Mouse (Mus musculus): Measurements from ENCODE around the gene Sept6. TPM values are rescaled to one million over a fixed set of nuclear protein-coding genes. Genes with fewer than 3 reads are reported as not detected.

The Sept6 gene
- total and polyA plus RNA-seq, 2 experiments, result 0.55 to 1.2 TPM

GRCm38 (mm10) chrX:36956674-36957073 is 34.9 kb downstream of the Sept6 start:
- Histone ChIP-seq H3K27ac (replicated peaks; ENCODE audit: insufficient read depth, low read depth, low read length) (no peak overlapping the region), H3K79me2 (ENCODE audit: control insufficient read depth, insufficient read depth, low read length) (no peaks in the 10 kb centered on the region), H3K4me3 (ENCODE audit: insufficient read depth, low read depth, low read length) (no peak overlapping the region), H3K4me1 (ENCODE audit: control insufficient read depth, insufficient read depth, low read length) (no peaks in the 10 kb centered on the region), H3K9ac (ENCODE audit: low read depth, low read length) (no peak overlapping the region), H3K27me3 (ENCODE audit: control insufficient read depth, insufficient read depth, low read length) (no peaks in the 10 kb centered on the region), H3K36me3 (ENCODE audit: control insufficient read depth, insufficient read depth, low read length) (no peaks in the 10 kb centered on the region)
- no peak for DNase-seq (ENCODE audit: extremely low read depth, low read depth, low spot score)
- TF ChIP-seq CTCF (IDR thresholded peaks at IDR 0.05; ENCODE audit: low read depth, low read length), result no peak
- no peak for TF ChIP-seq POLR2A (IDR thresholded peaks at IDR 0.05; ENCODE audit: extremely low read depth, insufficient read depth, low read length)
- WGBS, result 89% methylated on average over 2 of the region's 2 CpGs

GRCm38 (mm10) chrX:36941106-36941505 is 50.5 kb downstream of the Sept6 start:
- H3K27me3 ChIP-seq (ENCODE audit: control insufficient read depth, insufficient read depth, low read length), result no peaks in the 10 kb centered on the region
- no peaks in the 10 kb centered on the region for H3K79me2 ChIP-seq (ENCODE audit: control insufficient read depth, insufficient read depth, low read length)
- no peaks in the 10 kb centered on the region for H3K36me3 ChIP-seq (ENCODE audit: control insufficient read depth, insufficient read depth, low read length)
- DNase-seq (ENCODE audit: extremely low read depth, low read depth, low spot score), result no peak
- WGBS, result 82% methylated on average over 3 of the region's 3 CpGs
- H3K4me1 ChIP-seq (ENCODE audit: control insufficient read depth, insufficient read depth, low read length), result no peaks in the 10 kb centered on the region
- no peak overlapping the region for H3K4me3 ChIP-seq (ENCODE audit: insufficient read depth, low read depth, low read length)
- TF ChIP-seq POLR2A (IDR thresholded peaks at IDR 0.05; ENCODE audit: extremely low read depth, insufficient read depth, low read length) (no peak), CTCF (IDR thresholded peaks at IDR 0.05; ENCODE audit: low read depth, low read length) (no peak)
- H3K9ac ChIP-seq (ENCODE audit: low read depth, low read length), result no peak overlapping the region
- no peak overlapping the region for H3K27ac ChIP-seq (replicated peaks; ENCODE audit: insufficient read depth, low read depth, low read length)

GRCm38 (mm10) chrX:36939806-36940413 is 51.7 kb downstream of the Sept6 start:
- no peaks in the 10 kb centered on the region for H3K79me2 ChIP-seq (ENCODE audit: control insufficient read depth, insufficient read depth, low read length)
- H3K36me3 ChIP-seq (ENCODE audit: control insufficient read depth, insufficient read depth, low read length), result no peaks in the 10 kb centered on the region
- no peaks in the 10 kb centered on the region for H3K27me3 ChIP-seq (ENCODE audit: control insufficient read depth, insufficient read depth, low read length)
- no peak overlapping the region for H3K9ac ChIP-seq (ENCODE audit: low read depth, low read length)
- H3K27ac ChIP-seq (replicated peaks; ENCODE audit: insufficient read depth, low read depth, low read length), result no peak overlapping the region
- peak; percentile 59 for DNase-seq (ENCODE audit: extremely low read depth, low read depth, low spot score)
- H3K4me3 ChIP-seq (ENCODE audit: insufficient read depth, low read depth, low read length), result no peak overlapping the region
- 41% methylated on average over 4 of the region's 4 CpGs for WGBS
- H3K4me1 ChIP-seq (ENCODE audit: control insufficient read depth, insufficient read depth, low read length), result no peaks in the 10 kb centered on the region
- no peak for TF ChIP-seq CTCF (IDR thresholded peaks at IDR 0.05; ENCODE audit: low read depth, low read length)
- TF ChIP-seq POLR2A (IDR thresholded peaks at IDR 0.05; ENCODE audit: extremely low read depth, insufficient read depth, low read length), result no peak

DNA sequence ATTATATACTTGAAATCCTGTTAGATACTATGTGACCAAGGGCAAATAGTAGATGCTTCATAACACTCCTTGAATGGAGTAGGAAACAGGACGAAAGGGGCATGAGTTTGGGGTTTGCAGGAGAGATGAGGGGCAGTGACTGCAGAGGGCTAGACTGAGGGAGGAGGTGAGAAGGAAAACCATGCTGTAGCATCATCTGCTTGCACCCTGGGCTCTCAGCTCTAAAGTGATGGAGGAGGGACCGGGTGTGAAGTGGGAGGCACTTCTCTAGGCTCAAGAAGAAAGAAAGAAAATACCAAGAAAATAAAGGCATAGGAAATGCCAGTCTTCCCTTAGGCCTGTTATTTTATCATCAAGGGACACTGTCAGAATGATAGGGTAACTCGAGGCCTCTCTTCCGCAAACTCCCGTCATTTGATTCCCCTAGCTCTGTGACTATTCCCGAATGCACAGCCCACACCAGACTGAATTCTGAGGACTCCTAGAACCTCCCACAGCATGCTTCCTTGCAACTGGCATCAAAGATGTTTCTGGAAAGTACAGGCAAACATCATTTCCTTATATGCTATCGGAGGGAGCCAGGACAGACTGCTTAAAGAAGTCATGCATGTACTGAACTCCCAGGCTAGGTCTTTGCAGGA is 56.1 kb downstream of the Sept6 start:
- WGBS, result 84% methylated on average over 7 of the region's 7 CpGs
- no peaks in the 10 kb centered on the region for H3K36me3 ChIP-seq (ENCODE audit: control insufficient read depth, insufficient read depth, low read length)
- H3K27me3 ChIP-seq (ENCODE audit: control insufficient read depth, insufficient read depth, low read length), result no peaks in the 10 kb centered on the region
- no peaks in the 10 kb centered on the region for H3K79me2 ChIP-seq (ENCODE audit: control insufficient read depth, insufficient read depth, low read length)
- H3K4me1 ChIP-seq (ENCODE audit: control insufficient read depth, insufficient read depth, low read length), result no peaks in the 10 kb centered on the region
- TF ChIP-seq CTCF (IDR thresholded peaks at IDR 0.05; ENCODE audit: low read depth, low read length) (no peak), POLR2A (IDR thresholded peaks at IDR 0.05; ENCODE audit: extremely low read depth, insufficient read depth, low read length) (no peak)
- DNase-seq (ENCODE audit: extremely low read depth, low read depth, low spot score), result no peak
- no peak overlapping the region for H3K9ac ChIP-seq (ENCODE audit: low read depth, low read length)
- H3K27ac ChIP-seq (replicated peaks; ENCODE audit: insufficient read depth, low read depth, low read length), result no peak overlapping the region
- H3K4me3 ChIP-seq (ENCODE audit: insufficient read depth, low read depth, low read length), result no peak overlapping the region

GRCm38 (mm10) chrX:36930574-36930973 is 61.0 kb downstream of the Sept6 start:
- Histone ChIP-seq H3K27ac (replicated peaks; ENCODE audit: insufficient read depth, low read depth, low read length) (no peak overlapping the region), H3K4me3 (ENCODE audit: insufficient read depth, low read depth, low read length) (no peak overlapping the region), H3K4me1 (ENCODE audit: control insufficient read depth, insufficient read depth, low read length) (no peaks in the 10 kb centered on the region), H3K27me3 (ENCODE audit: control insufficient read depth, insufficient read depth, low read length) (no peaks in the 10 kb centered on the region), H3K36me3 (ENCODE audit: control insufficient read depth, insufficient read depth, low read length) (no peaks in the 10 kb centered on the region), H3K79me2 (ENCODE audit: control insufficient read depth, insufficient read depth, low read length) (no peaks in the 10 kb centered on the region), H3K9ac (ENCODE audit: low read depth, low read length) (no peak overlapping the region)
- TF ChIP-seq POLR2A (IDR thresholded peaks at IDR 0.05; ENCODE audit: extremely low read depth, insufficient read depth, low read length) (no peak), CTCF (IDR thresholded peaks at IDR 0.05; ENCODE audit: low read depth, low read length) (0 out of 2 replicates have a peak, but pooled peaks have one; percentile 4)
- 33% methylated on average over 1 of the region's 1 CpGs for WGBS
- peak; percentile 12 for DNase-seq (ENCODE audit: extremely low read depth, low read depth, low spot score)

- 83% methylated on average over 4 of the region's 4 CpGs for WGBS
- TF ChIP-seq POLR2A (IDR thresholded peaks at IDR 0.05; ENCODE audit: extremely low read depth, insufficient read depth, low read length) (no peak), CTCF (IDR thresholded peaks at IDR 0.05; ENCODE audit: low read depth, low read length) (no peak)
Observed at GRCm38 (mm10) chrX:36929694-36930093, 61.9 kb downstream of the Sept6 start.

More at GRCm38 (mm10) chrX:36929694-36930093, 61.9 kb downstream of the Sept6 start:
- Histone ChIP-seq H3K79me2 (ENCODE audit: control insufficient read depth, insufficient read depth, low read length) (no peaks in the 10 kb centered on the region), H3K4me1 (ENCODE audit: control insufficient read depth, insufficient read depth, low read length) (no peaks in the 10 kb centered on the region), H3K4me3 (ENCODE audit: insufficient read depth, low read depth, low read length) (no peak overlapping the region), H3K27me3 (ENCODE audit: control insufficient read depth, insufficient read depth, low read length) (no peaks in the 10 kb centered on the region), H3K9ac (ENCODE audit: low read depth, low read length) (no peak overlapping the region), H3K36me3 (ENCODE audit: control insufficient read depth, insufficient read depth, low read length) (no peaks in the 10 kb centered on the region), H3K27ac (replicated peaks; ENCODE audit: insufficient read depth, low read depth, low read length) (no peak overlapping the region)
- DNase-seq (ENCODE audit: extremely low read depth, low read depth, low spot score), result no peak
